Mouse (Mus musculus) ES-Bruce4 (cell line): ENCODE results near the gene Atp7b. TPM values are rescaled to one million over a fixed set of nuclear protein-coding genes. Genes with fewer than 3 reads are reported as not detected.
A peak's percentile ranks its signal among the peaks of the same experiment; 100 is the strongest.

Experiments
- H3K27ac ChIP-seq: 2 replicates; pipeline ENCODE4 v1.5.1; 2012; ENCODE audit warnings: low read length, inconsistent platforms; ENCODE audit not compliant: insufficient read depth
- H3K27me3 ChIP-seq: 2 replicates; pipeline ENCODE4 v1.6.1; 2012; ENCODE audit warnings: mild to moderate bottlenecking, low read length, inconsistent platforms; ENCODE audit not compliant: control insufficient read depth, poor library complexity, insufficient read depth, severe bottlenecking
- H3K36me3 ChIP-seq: 2 replicates; pipeline ENCODE4 v1.6.1; 2012; ENCODE audit warnings: inconsistent platforms, mild to moderate bottlenecking, low read length, moderate library complexity; ENCODE audit not compliant: control insufficient read depth, poor library complexity, insufficient read depth, severe bottlenecking
- H3K4me1 ChIP-seq: one replicate; pipeline ENCODE4 v1.8.1; 2011; ENCODE audit warnings: low read length; ENCODE audit not compliant: control insufficient read depth, insufficient read depth
- H3K4me3 ChIP-seq: 2 replicates; pipeline ENCODE4 v1.5.1; 2011; ENCODE audit warnings: low read depth, mild to moderate bottlenecking, low read length
- H3K9ac ChIP-seq: 2 replicates; pipeline ENCODE4 v1.6.1; 2012; ENCODE audit warnings: low read depth, mild to moderate bottlenecking, inconsistent platforms; ENCODE audit not compliant: poor library complexity, severe bottlenecking
- H3K9me3 ChIP-seq: replicated peaks from 2 replicates; pipeline ENCODE4 v1.6.1; 2012; ENCODE audit warnings: mild to moderate bottlenecking, low read length, inconsistent platforms; ENCODE audit not compliant: control insufficient read depth, poor library complexity, insufficient read depth, severe bottlenecking
- CTCF ChIP-seq: IDR thresholded peaks from one replicate; pipeline ENCODE4 v1.8.1; 2011; ENCODE audit warnings: low read depth, low read length
- EP300 ChIP-seq: IDR thresholded peaks from 2 replicates; pipeline ENCODE4 v1.6.1; 2011; ENCODE audit warnings: low read depth, low read length; ENCODE audit not compliant: insufficient read depth
- POLR2A ChIP-seq: IDR thresholded peaks from one replicate; pipeline ENCODE4 v1.8.1; 2011; ENCODE audit warnings: low read length; ENCODE audit not compliant: insufficient read depth
- polyA plus RNA-seq: library from polyadenylated mRNA; stranded (reverse); fragments of >200 nt; gene quantifications from 2 replicates; pipeline ENCODE4 v1.2.4, GENCODE M21; 2011; ENCODE audit warnings: low read depth; ENCODE audit not compliant: missing spikeins, insufficient read depth, insufficient read length

Atp7b gene
- polyA plus RNA-seq, 1 experiment = 2.5 TPM

DNA sequence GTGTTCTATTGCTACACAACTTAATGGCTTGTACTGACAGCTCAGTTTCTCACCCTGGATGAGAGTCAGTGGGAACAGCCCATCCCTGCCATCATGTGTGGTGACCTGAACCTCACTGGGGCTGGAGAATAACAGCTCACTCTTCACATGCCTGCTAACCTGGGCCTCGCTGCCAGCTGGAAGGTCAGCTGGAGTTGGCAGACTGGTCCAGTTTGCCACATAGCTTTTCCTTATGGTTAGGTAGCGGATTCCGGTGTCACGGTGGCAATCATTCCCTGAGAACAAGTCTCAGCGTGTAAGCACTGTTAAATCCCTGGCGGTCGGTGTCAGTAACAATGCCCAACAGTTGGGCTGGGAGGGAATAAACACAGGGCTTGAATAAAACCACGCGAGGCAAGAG, 24.0 kb downstream of the Atp7b start:
- Histone ChIP-seq H3K9ac (no peak overlapping the region), H3K4me1 (no peaks in the 10 kb centered on the region), H3K4me3 (no peak overlapping the region), H3K9me3 (no peaks in the 10 kb centered on the region), H3K27ac (no peak overlapping the region), H3K36me3 (no peaks in the 10 kb centered on the region), H3K27me3 (no peaks in the 10 kb centered on the region)
- TF ChIP-seq CTCF (no peak), EP300 (no peak), POLR2A (no peak)

DNA sequence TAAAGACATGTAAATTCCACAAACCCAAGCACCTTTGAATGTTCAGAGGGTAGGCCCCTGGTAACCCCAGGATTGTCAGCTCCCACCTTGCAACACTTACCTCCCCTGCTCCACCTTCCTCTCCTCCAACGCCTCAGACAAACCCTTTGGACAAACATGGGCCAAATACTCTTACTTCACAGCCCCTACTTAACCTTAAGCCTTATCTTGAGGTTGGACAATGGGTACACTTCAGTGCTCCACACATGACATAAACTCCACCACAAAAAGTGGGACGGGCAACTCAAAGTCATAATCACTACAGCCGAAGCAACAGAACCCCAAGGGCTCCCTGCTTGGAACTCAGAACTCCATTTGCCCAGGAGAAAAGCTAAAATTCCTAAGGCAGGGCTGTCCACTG, 29.1 kb downstream of the Atp7b start:
- Histone ChIP-seq H3K4me3 (no peak overlapping the region), H3K27me3 (no peaks in the 10 kb centered on the region), H3K9ac (no peak overlapping the region), H3K27ac (no peak overlapping the region), H3K9me3 (no peaks in the 10 kb centered on the region), H3K36me3 (no peaks in the 10 kb centered on the region), H3K4me1 (no peaks in the 10 kb centered on the region)
- TF ChIP-seq EP300 = no peak
- TF ChIP-seq CTCF = no peak
- TF ChIP-seq POLR2A = no peak

- H3K27ac ChIP-seq = no peak overlapping the region
- TF ChIP-seq POLR2A (no peak), CTCF (peak; percentile 4)
- no peaks in the 10 kb centered on the region for H3K9me3 ChIP-seq
- H3K36me3 ChIP-seq = no peaks in the 10 kb centered on the region
- H3K27me3 ChIP-seq = no peaks in the 10 kb centered on the region
- no peak overlapping the region for H3K4me3 ChIP-seq
- no peaks in the 10 kb centered on the region for H3K4me1 ChIP-seq
- H3K9ac ChIP-seq = no peak overlapping the region
These were observed 31.1 kb downstream of the Atp7b start for GRCm38 (mm10) chr8:22028973-22029372.

DNA sequence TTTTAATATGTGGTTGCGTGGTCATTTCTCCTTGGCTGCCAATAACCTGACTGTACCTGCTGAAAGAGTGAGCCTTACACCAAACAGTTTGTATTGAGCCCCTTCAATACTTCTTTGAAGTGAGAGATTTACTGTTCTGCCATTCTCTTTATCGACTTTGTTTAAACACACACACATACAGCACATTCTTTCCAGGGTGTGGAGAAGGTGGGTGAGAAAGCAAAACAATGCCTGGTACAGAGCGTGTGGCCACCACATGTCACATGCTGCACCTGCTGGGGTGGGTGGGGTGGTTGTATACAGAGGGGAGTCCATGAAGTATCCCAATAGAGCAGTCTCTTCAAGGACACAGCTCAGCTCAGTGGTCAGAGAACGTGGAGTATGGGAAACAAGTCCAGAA, 34.9 kb downstream of the Atp7b start:
- H3K27ac ChIP-seq = no peak overlapping the region
- no peak overlapping the region for H3K9ac ChIP-seq
- no peaks in the 10 kb centered on the region for H3K4me1 ChIP-seq
- no peak for TF ChIP-seq EP300
- TF ChIP-seq CTCF = no peak
- no peak for TF ChIP-seq POLR2A
- no peaks in the 10 kb centered on the region for H3K36me3 ChIP-seq
- H3K4me3 ChIP-seq = no peak overlapping the region
- H3K9me3 ChIP-seq = no peaks in the 10 kb centered on the region
- no peaks in the 10 kb centered on the region for H3K27me3 ChIP-seq

DNA sequence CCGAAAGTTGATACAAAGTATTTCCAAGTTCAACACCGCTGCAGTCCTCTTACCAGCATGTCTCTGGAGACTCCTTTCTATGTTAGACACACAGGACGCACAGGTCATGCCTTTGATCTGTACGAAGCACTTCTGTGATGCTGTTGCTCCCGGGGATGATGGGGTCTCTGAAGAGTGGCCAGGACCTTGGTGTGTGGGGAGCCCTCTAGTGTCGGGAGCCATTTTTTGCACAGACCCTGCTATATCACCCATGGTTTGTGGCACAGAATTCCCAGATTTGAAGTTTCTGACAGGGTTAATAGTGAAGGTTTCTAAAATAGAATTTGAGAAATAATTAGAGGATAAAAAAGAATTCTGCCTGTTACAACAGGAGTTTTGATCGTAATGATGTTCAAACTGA, 37.9 kb downstream of the Atp7b start:
- Histone ChIP-seq H3K4me1 (no peaks in the 10 kb centered on the region), H3K9ac (no peak overlapping the region), H3K4me3 (no peak overlapping the region), H3K27ac (no peak overlapping the region), H3K9me3 (no peaks in the 10 kb centered on the region), H3K36me3 (no peaks in the 10 kb centered on the region), H3K27me3 (no peaks in the 10 kb centered on the region)
- TF ChIP-seq EP300 (no peak), CTCF (peak; percentile 47)

GRCm38 (mm10) chr8:22019498-22019897, 40.6 kb downstream of the Atp7b start:
- Histone ChIP-seq H3K9me3 (no peaks in the 10 kb centered on the region), H3K9ac (no peak overlapping the region), H3K36me3 (no peaks in the 10 kb centered on the region), H3K4me3 (no peak overlapping the region), H3K27ac (no peak overlapping the region), H3K4me1 (no peaks in the 10 kb centered on the region), H3K27me3 (no peaks in the 10 kb centered on the region)
- TF ChIP-seq EP300 (no peak), POLR2A (no peak), CTCF (no peak)

DNA sequence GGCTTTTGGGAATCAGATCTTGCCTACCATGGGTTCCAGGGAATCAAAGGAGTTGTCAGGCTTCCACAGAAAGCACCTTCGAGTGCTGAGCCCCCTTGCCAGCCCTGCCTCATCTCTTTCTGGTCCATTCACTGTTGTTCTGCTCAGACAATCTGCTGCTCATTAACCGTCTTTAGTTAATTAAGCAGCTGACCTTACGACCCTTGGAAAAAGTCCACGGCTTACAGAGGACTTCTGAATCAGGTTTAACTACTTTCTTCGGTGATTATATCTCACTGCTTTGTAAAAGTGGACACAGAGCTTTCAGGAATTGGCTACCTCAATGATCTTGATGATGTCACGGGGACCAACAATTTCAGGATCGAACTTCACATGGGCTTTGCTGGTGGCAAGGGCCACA, 42.4 kb downstream of the Atp7b start:
- Histone ChIP-seq H3K9ac (no peak overlapping the region), H3K9me3 (no peaks in the 10 kb centered on the region), H3K36me3 (no peaks in the 10 kb centered on the region), H3K4me1 (peaks cover 1% of the 10 kb centered on the region), H3K4me3 (no peak overlapping the region), H3K27me3 (no peaks in the 10 kb centered on the region), H3K27ac (no peak overlapping the region)
- TF ChIP-seq CTCF (no peak), POLR2A (no peak), EP300 (no peak)
